Mouse (Mus musculus): ENCODE measurements around the gene Sept9. TPM values are rescaled to one million over a fixed set of nuclear protein-coding genes. Genes with fewer than 3 reads are reported as not detected.

The Sept9 gene
- polyA plus RNA-seq, 1 experiment from 2014 or later, result 179 TPM

DNA sequence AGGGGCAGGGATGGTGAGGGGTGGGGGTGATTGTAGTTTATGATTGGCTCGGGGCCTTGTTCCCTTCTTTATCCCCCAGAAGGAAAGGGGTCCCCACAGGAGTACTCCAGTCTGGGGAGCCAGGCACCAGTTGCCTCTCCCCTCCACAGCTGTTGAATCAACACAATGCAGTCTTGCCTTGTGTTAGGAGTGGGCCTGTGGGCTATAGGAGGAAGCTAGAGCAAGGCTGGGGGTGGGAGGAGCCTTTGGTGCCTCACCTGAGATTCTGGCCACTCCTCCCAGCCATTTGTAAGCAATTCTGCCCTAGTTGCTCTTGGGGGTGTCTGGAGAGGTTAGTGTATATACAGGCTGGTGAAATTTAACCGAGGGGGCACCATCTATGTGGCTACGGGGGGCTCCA is 88.3 kb downstream of the Sept9 start:
- H3K4me3 ChIP-seq, result no peak overlapping the region
- no peak for ATAC-seq (ENCODE audit: low FRiP score, low read depth)
- H3K4me2 ChIP-seq (replicated peaks), result no peak overlapping the region
- H3K9me3 ChIP-seq, result no peaks in the 10 kb centered on the region
- H3K36me3 ChIP-seq, result peaks cover 55% of the 10 kb centered on the region
- 96% methylated on average over 3 of the region's 3 CpGs for WGBS
- H3K9ac ChIP-seq, result no peak overlapping the region
- peaks cover 61% of the 10 kb centered on the region for H3K4me1 ChIP-seq
- no peaks in the 10 kb centered on the region for H3K27me3 ChIP-seq
- H3K27ac ChIP-seq, result no peak overlapping the region

- peaks cover 51% of the 10 kb centered on the region for H3K4me1 ChIP-seq
- peaks cover 53% of the 10 kb centered on the region for H3K36me3 ChIP-seq
- H3K9me3 ChIP-seq, result no peaks in the 10 kb centered on the region
- H3K27ac ChIP-seq, result no peak overlapping the region
- ATAC-seq (ENCODE audit: low FRiP score, low read depth), result no peak
- H3K4me3 ChIP-seq, result no peak overlapping the region
- H3K27me3 ChIP-seq, result no peaks in the 10 kb centered on the region
- 75% methylated on average over 8 of the region's 8 CpGs for WGBS
- H3K9ac ChIP-seq, result no peak overlapping the region
- no peak overlapping the region for H3K4me2 ChIP-seq (replicated peaks)
These were observed 89.3 kb downstream of the Sept9 start for GRCm38 (mm10) chr11:117288765-117289164.

- Histone ChIP-seq H3K9ac (no peak overlapping the region), H3K9me3 (no peaks in the 10 kb centered on the region), H3K36me3 (peaks cover 55% of the 10 kb centered on the region), H3K27me3 (no peaks in the 10 kb centered on the region), H3K4me2 (replicated peaks) (no peak overlapping the region), H3K4me3 (no peak overlapping the region), H3K4me1 (peaks cover 49% of the 10 kb centered on the region), H3K27ac (no peak overlapping the region)
- WGBS, result 89% methylated on average over 30 of the region's 30 CpGs
- ATAC-seq (ENCODE audit: low FRiP score, low read depth), result no peak
These were observed 92.0 kb downstream of the Sept9 start for GRCm38 (mm10) chr11:117291271-117292059.

DNA sequence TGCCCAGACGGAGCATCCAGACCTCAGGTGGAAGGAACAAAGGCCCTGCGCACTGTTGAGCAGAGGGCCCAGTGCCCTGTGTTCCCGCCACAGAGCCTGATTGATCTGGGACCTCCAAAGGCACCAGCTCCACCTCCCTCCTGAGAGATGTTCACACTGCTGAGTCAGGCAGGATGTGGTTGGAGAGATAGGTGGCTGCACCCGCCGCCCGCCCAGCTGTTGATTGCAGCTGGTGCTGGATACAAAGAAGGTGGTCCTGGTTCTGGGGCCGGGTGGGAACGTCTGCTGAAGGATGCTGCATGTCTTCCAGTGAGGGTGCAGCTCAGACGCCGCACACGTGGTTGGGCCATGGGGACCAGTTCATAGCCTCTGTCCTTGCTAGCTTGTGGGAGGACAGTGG is 93.0 kb downstream of the Sept9 start:
- no peak for ATAC-seq (ENCODE audit: low FRiP score, low read depth)
- no peaks in the 10 kb centered on the region for H3K9me3 ChIP-seq
- no peak overlapping the region for H3K4me3 ChIP-seq
- H3K9ac ChIP-seq, result no peak overlapping the region
- no peak overlapping the region for H3K27ac ChIP-seq
- H3K27me3 ChIP-seq, result no peaks in the 10 kb centered on the region
- no peak overlapping the region for H3K4me2 ChIP-seq (replicated peaks)
- peaks cover 45% of the 10 kb centered on the region for H3K4me1 ChIP-seq
- 85% methylated on average over 11 of the region's 11 CpGs for WGBS
- peaks cover 56% of the 10 kb centered on the region for H3K36me3 ChIP-seq

DNA sequence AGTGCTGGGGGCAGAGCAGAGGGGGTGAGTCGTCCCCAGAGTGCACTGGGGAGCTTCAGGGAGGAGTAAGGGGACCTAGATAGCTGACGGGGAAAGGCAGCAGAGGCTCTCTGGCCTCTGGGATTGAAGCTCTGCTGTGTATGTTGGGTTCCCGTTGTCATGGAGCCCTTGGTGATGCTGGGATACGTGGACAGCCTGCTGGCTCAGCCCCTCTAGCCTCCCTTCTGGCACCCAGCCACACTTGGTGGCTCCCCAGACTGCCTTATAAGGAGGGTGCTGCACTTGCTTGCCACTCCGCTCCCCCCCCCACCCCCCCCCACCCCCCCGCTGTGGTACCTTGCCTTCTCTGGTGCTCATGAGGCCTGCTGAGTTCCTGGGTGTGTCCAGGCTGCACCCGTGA is 95.8 kb downstream of the Sept9 start:
- Histone ChIP-seq H3K9me3 (no peaks in the 10 kb centered on the region), H3K4me1 (peaks cover 38% of the 10 kb centered on the region), H3K4me3 (no peak overlapping the region), H3K36me3 (peaks cover 56% of the 10 kb centered on the region), H3K9ac (no peak overlapping the region), H3K4me2 (replicated peaks) (no peak overlapping the region), H3K27me3 (no peaks in the 10 kb centered on the region), H3K27ac (no peak overlapping the region; the same call in 1 of the 2 replicates)
- no peak for ATAC-seq (ENCODE audit: low FRiP score, low read depth)
- 67% methylated on average over 6 of the region's 7 CpGs for WGBS

DNA sequence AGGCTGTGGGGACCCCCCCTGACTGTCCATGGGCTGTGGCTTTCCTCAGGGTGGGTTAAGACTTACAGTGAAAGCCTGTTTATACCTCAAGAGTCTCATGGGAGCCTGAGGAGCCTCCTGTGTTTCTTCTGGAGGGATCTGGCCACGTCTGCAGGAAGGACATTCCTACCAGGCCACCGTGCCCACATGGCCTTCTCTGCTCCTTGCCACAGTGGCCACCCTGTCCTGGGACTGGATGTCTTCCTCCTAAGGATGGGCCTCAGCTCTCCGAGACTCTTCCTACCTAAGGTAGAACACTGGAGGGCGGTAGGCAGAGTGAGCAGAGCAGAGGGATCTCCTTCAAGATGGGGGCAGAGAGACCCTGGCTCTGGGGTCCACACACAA is 96.6 kb downstream of the Sept9 start:
- peaks cover 53% of the 10 kb centered on the region for H3K36me3 ChIP-seq
- H3K4me1 ChIP-seq, result peaks cover 34% of the 10 kb centered on the region
- 0 out of 2 replicates have a peak overlapping the region, but pooled peaks have one; percentile 2 for H3K9ac ChIP-seq
- H3K4me3 ChIP-seq, result no peak overlapping the region
- 74% methylated on average over 4 of the region's 4 CpGs for whole genome bisulfite sequencing
- H3K27ac ChIP-seq, result peak overlapping the region; percentile 69
- H3K9me3 ChIP-seq, result no peaks in the 10 kb centered on the region
- H3K4me2 ChIP-seq (replicated peaks), result 0 out of 2 replicates have a peak overlapping the region, but pooled peaks have one; percentile 14
- ATAC-seq (ENCODE audit: low FRiP score, low read depth), result no peak; the same call in none of the 2 replicates
- no peaks in the 10 kb centered on the region for H3K27me3 ChIP-seq

DNA sequence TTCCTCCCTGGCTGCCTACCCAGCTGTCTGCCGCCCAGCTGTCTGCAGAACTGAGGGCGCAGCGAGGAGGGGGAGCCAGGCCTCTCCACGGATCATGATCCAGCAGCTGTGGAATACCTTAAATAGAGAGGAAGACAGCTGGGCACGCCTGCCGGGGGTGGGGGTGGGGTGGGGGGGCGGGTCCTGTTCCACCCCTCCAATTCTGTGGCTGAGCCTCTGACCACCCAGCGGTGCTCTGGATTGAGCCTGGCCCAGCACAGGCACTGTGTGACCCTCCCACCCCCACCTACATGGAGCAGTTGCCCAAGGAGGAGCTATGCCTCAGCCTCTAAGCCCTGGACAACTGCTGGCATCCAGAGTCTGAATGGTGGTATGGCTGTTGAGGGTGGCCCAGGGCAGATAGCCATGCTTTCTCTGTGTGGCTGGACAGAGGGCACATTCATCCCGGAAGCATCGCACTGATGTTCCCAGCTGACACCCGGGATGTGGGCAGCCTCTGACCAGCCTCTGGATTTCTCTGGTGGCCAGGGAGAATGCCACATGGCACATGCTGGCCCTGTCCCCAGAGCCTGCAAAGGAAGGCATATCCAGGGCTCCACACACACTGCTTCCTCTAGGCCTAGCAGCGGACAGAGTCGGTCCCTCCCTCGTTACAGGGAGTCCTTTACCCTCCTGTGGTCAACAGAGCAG is 97.2 kb downstream of the Sept9 start:
- WGBS, result 71% methylated on average over 14 of the region's 14 CpGs
- H3K4me2 ChIP-seq (replicated peaks), result no peak overlapping the region
- peak overlapping the region; percentile 69; the same call in 1 of the 2 replicates for H3K27ac ChIP-seq
- ATAC-seq (ENCODE audit: low FRiP score, low read depth), result peak; percentile 84
- no peak overlapping the region for H3K4me3 ChIP-seq
- H3K9ac ChIP-seq, result 0 out of 2 replicates have a peak overlapping the region, but pooled peaks have one; percentile 2
- H3K27me3 ChIP-seq, result no peaks in the 10 kb centered on the region
- H3K4me1 ChIP-seq, result peaks cover 35% of the 10 kb centered on the region
- peaks cover 48% of the 10 kb centered on the region for H3K36me3 ChIP-seq
- no peaks in the 10 kb centered on the region for H3K9me3 ChIP-seq

- Histone ChIP-seq H3K4me1 (peaks cover 42% of the 10 kb centered on the region), H3K27me3 (no peaks in the 10 kb centered on the region), H3K9me3 (no peaks in the 10 kb centered on the region), H3K27ac (peak overlapping the region; percentile 61; the same call in 1 of the 2 replicates), H3K4me3 (no peak overlapping the region), H3K36me3 (peaks cover 41% of the 10 kb centered on the region), H3K9ac (no peak overlapping the region), H3K4me2 (replicated peaks) (no peak overlapping the region)
- no peak for ATAC-seq (ENCODE audit: low FRiP score, low read depth)
- 81% methylated on average over 3 of the region's 3 CpGs for WGBS
These were observed 97.8 kb downstream of the Sept9 start for GRCm38 (mm10) chr11:117297190-117297829.

GRCm38 (mm10) chr11:117299741-117300140 is 100.3 kb downstream of the Sept9 start:
- WGBS, result 83% methylated on average over 6 of the region's 6 CpGs
- no peak for ATAC-seq (ENCODE audit: low FRiP score, low read depth)
- no peak overlapping the region for H3K4me3 ChIP-seq
- peaks cover 49% of the 10 kb centered on the region for H3K36me3 ChIP-seq
- H3K9ac ChIP-seq, result no peak overlapping the region
- H3K4me2 ChIP-seq (replicated peaks), result no peak overlapping the region
- H3K9me3 ChIP-seq, result no peaks in the 10 kb centered on the region
- H3K27me3 ChIP-seq, result no peaks in the 10 kb centered on the region
- no peak overlapping the region for H3K27ac ChIP-seq
- peaks cover 45% of the 10 kb centered on the region for H3K4me1 ChIP-seq

DNA sequence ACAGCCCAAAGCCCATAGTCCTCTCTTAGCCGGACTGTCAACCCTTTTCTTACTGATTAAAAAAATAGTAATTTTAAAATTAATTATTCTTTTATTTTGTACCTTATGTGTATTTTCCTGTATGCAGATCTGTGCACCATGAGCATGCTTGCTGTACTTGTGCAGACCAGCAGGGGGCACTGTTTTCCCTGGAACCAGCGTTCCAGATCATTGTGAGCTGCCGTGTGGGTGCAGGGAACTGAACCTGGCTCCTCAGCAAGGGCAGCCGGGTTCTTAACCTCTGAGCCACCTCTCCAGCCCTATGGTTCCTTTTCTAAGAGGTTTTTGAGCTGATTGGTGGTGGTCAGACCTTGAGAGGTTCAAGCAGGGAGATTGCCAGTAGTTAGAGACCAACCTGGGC is 101.3 kb downstream of the Sept9 start:
- peak overlapping the region; percentile 63; the same call in 1 of the 2 replicates for H3K27ac ChIP-seq
- H3K36me3 ChIP-seq, result peaks cover 49% of the 10 kb centered on the region
- no peak overlapping the region for H3K4me3 ChIP-seq
- no peak overlapping the region for H3K4me2 ChIP-seq (replicated peaks)
- no peaks in the 10 kb centered on the region for H3K27me3 ChIP-seq
- no peaks in the 10 kb centered on the region for H3K9me3 ChIP-seq
- 86% methylated on average over 4 of the region's 4 CpGs for WGBS
- no peak overlapping the region for H3K9ac ChIP-seq
- no peak for ATAC-seq (ENCODE audit: low FRiP score, low read depth)
- H3K4me1 ChIP-seq, result peaks cover 44% of the 10 kb centered on the region

- no peak overlapping the region for H3K9ac ChIP-seq
- H3K4me2 ChIP-seq (replicated peaks), result no peak overlapping the region; the same call in 1 of the 2 replicates
- ATAC-seq (ENCODE audit: low FRiP score, low read depth), result no peak
- WGBS, result 59% methylated on average over 6 of the region's 6 CpGs
- H3K27me3 ChIP-seq, result no peaks in the 10 kb centered on the region
- H3K4me3 ChIP-seq, result no peak overlapping the region
- peaks cover 44% of the 10 kb centered on the region for H3K4me1 ChIP-seq
- peaks cover 45% of the 10 kb centered on the region for H3K36me3 ChIP-seq
- no peaks in the 10 kb centered on the region for H3K9me3 ChIP-seq
- peak overlapping the region; percentile 72; the same call in 1 of the 2 replicates for H3K27ac ChIP-seq
These were observed 102.3 kb downstream of the Sept9 start for GRCm38 (mm10) chr11:117301716-117302115.

GRCm38 (mm10) chr11:117302371-117302770 is 102.9 kb downstream of the Sept9 start:
- H3K36me3 ChIP-seq, result peaks cover 42% of the 10 kb centered on the region
- peaks cover 47% of the 10 kb centered on the region for H3K4me1 ChIP-seq
- 83% methylated on average over 5 of the region's 5 CpGs for WGBS

More at GRCm38 (mm10) chr11:117302371-117302770, 102.9 kb downstream of the Sept9 start:
- Histone ChIP-seq H3K9ac (no peak overlapping the region), H3K4me2 (replicated peaks) (no peak overlapping the region), H3K4me3 (no peak overlapping the region), H3K9me3 (no peaks in the 10 kb centered on the region), H3K27ac (peak overlapping the region; percentile 72; the same call in 1 of the 2 replicates), H3K27me3 (no peaks in the 10 kb centered on the region)
- no peak for ATAC-seq (ENCODE audit: low FRiP score, low read depth)
